Mouse (Mus musculus) gastrocnemius, postnatal 36 days (tissue): ENCODE measurements around the gene Msantd2. TPM values are rescaled to one million over a fixed set of nuclear protein-coding genes. Genes with fewer than 3 reads are reported as not detected.

ENCODE experiments used
- DNase-seq, 2 experiments: peaks; one replicate each; pipeline ENCODE4 v3.0.0; 2022
- intact Hi-C: fragments of 180-260 bp; cut with DNase I; formaldehyde crosslinking; loops from one replicate; pipeline ENCODE4 v1.15.1; 2025
- total RNA-seq, 2 experiments: library from RNA; stranded (reverse); gene quantifications; 2 replicates each; pipeline ENCODE4 v1.2.3; 2021

Gene Msantd2
- total RNA-seq, 2 experiments from 2014 or later, result 3.0 to 3.3 TPM

DNA sequence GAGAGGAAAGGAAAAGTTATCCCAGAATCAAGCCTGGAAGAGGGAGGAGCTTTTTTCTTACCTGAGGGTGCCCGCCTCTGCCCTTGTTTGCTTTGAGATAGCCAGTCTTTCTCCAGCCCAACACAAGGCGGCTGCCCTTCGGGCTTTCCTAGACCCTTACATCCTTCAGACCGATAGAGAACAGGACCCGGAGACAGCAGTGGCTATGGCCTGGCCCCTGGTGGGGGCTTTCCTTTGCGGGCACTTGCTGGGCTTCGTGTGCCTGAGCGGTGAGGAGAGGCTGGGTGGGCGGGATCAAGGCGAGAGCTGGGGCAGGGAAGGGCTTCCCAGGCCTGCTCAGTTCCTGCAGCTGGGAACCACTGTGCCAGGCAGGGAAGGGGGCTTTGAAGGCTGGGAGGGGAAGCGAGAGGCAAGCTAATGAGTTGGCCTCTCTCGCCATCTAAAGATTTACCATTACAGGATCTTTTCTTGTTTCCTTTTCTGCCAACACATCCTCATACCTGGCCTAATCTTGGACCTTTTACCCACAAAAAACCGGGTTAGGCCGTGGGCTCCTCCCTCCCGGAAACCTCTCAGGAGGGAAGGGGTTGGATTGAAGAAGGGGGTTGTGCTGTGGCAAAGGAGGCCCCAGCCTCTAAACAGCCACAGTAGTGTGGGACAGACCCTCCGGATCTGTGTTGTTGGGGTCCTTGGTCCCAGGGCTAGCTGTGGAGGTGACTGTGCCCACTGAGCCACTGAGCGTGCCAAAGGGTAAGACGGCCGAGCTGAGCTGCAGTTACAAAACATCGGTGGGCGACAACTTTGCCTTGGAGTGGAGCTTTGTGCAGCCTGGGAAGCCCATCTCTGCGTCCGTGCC is 50.3 kb downstream of the Msantd2 start, which contains the start of gene Vsig2:
Gene Vsig2, plus strand, starts transcription at position 86 of the 856 bp plus-strand sequence.
- intact Hi-C loops, result loop anchor here (10.0 kb wide), 1 partner anchor 105 kb away; the partner anchor contains the start of gene Robo3

GRCm38 (mm10) chr9:37540226-37540625 is 51.1 kb downstream of the Msantd2 start:
- intact Hi-C loops, result loop anchor here (10.0 kb wide), 1 partner anchor 105 kb away; the partner anchor contains the start of gene Robo3
- DNase-seq, result no peak

More for the DNA sequence above, 50.3 kb downstream of the Msantd2 start, which contains the start of gene Vsig2:
- no peak for DNase-seq

GRCm38 (mm10) chr9:37540701-37541575 is 51.8 kb downstream of the Msantd2 start:
- intact Hi-C loops, result loop anchor here (10.0 kb wide), 1 partner anchor 106 kb away; the partner anchor contains the start of gene Robo3

GRCm38 (mm10) chr9:37541851-37542642 is 52.9 kb downstream of the Msantd2 start:
- DNase-seq, result no peak
- intact Hi-C loops, result loop anchor here (10.0 kb wide), 1 partner anchor 107 kb away; the partner anchor contains the start of gene Robo3

More at GRCm38 (mm10) chr9:37540701-37541575, 51.8 kb downstream of the Msantd2 start:
- DNase-seq, result no peak

DNA sequence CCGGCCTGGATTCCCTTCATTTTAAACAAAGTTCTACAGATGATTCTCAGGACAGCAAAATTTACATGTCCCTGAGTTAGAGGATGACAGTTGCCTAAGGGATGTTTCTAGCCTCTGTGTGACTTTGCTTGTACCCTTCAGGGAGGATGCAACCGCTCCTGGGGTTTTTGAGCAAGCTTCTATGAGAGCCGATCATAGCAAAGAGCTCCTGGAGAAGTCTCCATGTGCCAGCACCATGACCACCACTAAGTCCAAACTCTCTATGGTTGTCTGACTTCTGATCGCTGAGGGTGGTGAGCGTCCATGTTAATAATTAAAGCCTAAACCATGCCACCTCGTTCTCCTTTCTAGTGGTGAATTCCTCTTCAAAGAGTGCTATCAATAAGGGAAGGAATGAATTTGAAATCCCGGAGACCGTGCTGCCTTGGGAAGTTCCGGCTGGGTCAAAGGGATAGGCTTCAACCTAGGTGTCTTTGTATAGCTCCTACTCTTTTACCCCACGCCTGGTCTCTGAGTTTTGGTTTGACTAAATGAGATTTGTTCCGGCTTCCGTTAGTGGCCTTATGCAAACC is 54.8 kb downstream of the Msantd2 start:
- intact Hi-C loops, result loop anchor here (2.0 to 10.0 kb wide), 3 partner anchors 73 to 109 kb away; partner anchors contain the start of gene Robo3
- no peak for DNase-seq

GRCm38 (mm10) chr9:37544447-37545165 is 55.5 kb downstream of the Msantd2 start:
- intact Hi-C loops, result loop anchor here (2.0 to 10.0 kb wide), 3 partner anchors 72 to 110 kb away; partner anchors contain the start of gene Robo3
- DNase-seq, result peak in 1 of 2 experiments; percentile 53

- intact Hi-C loops, result loop anchor here (2.0 to 10.0 kb wide), 3 partner anchors 72 to 110 kb away; partner anchors contain the start of gene Robo3
- DNase-seq, result no peak
Measured at GRCm38 (mm10) chr9:37545166-37545610, 56.1 kb downstream of the Msantd2 start.

DNA sequence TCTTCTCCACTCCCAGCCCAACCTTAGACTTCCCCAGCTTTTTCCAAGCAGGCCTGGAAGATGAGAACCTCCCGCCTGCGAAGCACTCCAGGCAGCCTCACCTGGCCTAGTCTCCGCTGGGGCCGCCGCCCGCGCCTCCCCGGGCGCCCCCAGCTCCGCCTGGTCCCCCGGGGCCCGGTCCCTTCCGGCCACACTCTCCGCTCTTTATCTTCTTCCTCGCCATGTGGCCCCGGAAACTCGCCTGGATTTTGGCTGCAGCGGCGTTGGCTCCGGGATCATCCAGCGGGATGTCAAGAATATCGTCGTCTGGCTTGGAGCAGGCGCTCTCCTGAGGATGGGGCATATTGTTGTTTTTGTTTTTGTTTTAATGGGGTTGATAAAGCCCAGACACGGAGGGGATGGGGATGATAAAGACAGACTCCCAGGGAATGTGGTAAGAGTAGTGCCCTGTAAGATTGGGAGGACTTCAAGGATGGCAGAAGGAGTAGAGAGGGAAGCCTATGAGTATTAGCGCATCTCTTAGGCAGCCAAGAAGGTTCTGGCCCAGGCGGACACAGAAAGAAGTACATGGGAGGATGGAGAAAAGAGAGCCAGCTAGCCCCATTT is 56.8 kb downstream of the Msantd2 start:
- intact Hi-C loops, result loop anchor here (2.0 to 10.0 kb wide), 3 partner anchors 71 to 111 kb away; partner anchors contain the start of gene Robo3
- no peak for DNase-seq

GRCm38 (mm10) chr9:37546889-37547288 is 57.8 kb downstream of the Msantd2 start:
- intact Hi-C loops, result loop anchor here (10.0 kb wide), 1 partner anchor 112 kb away; the partner anchor contains the start of gene Robo3
- no peak for DNase-seq

GRCm38 (mm10) chr9:37550435-37550834 is 61.3 kb downstream of the Msantd2 start:
- no peak for DNase-seq
- intact Hi-C loops, result no loop called here

DNA sequence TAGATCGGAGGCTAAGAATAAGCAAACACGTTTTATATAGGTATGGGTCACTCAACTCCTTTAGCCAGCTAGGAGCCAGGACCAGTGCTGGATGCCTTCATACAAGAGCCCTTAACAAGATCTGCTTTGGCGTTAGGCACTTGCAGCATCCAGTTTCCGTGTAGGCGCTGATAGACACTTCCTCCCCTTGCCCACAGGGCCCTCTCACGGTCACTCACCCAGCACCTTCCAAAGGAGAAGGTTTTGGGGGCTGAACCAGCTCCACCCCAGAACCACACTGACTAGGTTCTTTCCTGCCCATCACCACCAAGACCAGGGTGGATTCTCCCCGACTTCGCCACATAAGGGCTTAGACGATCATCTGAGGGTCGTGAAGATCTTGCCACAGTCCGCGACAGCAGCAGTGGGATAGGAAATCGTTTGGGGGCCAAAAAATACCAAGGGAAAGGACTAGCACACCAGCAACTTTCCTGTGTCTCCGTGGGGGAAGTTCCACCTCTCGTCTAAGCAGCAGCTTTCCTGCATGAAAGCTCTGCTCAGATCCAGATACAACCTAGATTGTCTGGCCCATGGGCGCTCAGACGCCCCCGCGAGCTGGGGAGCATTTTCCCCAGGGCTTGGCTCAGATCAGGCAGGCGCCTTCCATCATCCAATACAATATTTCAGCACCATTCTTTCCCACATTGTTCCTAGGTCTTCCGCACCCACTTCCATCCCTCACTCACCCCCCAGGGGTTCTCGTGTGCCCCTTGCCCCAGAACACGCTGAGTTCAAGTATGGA is 62.8 kb downstream of the Msantd2 start:
- intact Hi-C loops, result no loop called here
- no peak for DNase-seq

- peak; percentile 57 to 70 for DNase-seq
- intact Hi-C loops, result no loop called here
Measured at GRCm38 (mm10) chr9:37552536-37553293, 63.6 kb downstream of the Msantd2 start, which contains the start of gene Nrgn. TSS of gene Nrgn (minus strand) at chr9:37552904.

DNA sequence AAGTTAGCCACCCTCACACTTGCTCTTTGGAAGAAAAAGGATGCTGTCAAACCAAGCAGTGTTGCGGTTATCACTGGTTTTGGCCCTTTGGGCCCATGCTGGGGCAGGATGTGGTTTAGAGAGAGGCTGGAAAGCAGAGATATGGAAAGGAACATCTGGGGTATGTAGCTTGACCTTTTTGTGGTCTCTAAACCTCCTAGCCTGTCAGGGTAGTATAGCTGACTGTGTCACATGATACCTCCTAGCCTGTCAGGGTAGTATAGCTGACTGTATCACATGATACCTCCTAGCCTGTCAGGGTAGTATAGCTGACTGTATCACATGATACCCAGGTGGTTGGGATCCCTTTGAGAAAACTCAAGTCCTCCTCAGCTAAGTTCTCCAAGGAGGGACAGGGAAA is 65.2 kb downstream of the Msantd2 start:
- intact Hi-C loops, result no loop called here
- DNase-seq, result no peak

- DNase-seq, result no peak
- intact Hi-C loops, result no loop called here
Measured at GRCm38 (mm10) chr9:37554838-37555748, 66.0 kb downstream of the Msantd2 start, which contains the start of gene Siae. TSS of gene Siae (plus strand) at chr9:37555698.

DNA sequence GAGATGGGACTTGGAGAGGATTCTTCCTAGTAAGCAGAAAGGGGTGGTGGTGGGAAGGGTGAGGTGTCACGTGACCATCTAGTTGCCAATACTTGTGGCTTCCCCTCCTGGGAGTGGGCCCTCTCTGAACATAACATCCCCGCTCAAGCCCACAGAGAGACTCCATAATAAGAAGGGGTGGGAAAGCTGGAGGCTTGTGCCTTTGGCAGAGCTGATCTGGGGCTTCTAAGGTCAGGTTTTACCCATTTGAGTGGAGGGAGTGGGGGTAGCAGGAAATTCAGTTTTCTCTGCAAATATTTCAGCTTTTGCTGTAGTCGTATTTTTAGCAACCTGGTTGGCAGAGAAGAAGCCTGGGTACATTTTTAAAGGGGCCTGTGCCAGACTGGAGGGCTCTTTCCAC is 67.2 kb downstream of the Msantd2 start:
- DNase-seq, result no peak
- intact Hi-C loops, result no loop called here
